In genomic region chr2:25983159-25983907, GRCm38 (mm10) we compare ENCODE assay signal across 8 mouse cellular contexts. TPM values are rescaled to one million over a fixed set of nuclear protein-coding genes. Genes with fewer than 3 reads are reported as not detected.
DNase-seq lines count a peak whose midpoint lies in the region; ATAC-seq and TF ChIP-seq lines count a peak whose summit lies in the region.

Gene Camsap1, minus strand, starts transcription at chr2:25983282.

- ATAC-seq in forebrain, embryonic 15.5 days (replicated peaks), result peak; percentile 98
- peak; percentile 98 for ATAC-seq in neutrophil, adult 5-6 weeks (ENCODE audit: extremely low read depth, insufficient number of reproducible peaks, low FRiP score, poor library complexity, severe bottlenecking)

- no peaks in the 10 kb centered on the region for H3K36me3 ChIP-seq in ES-E14 (ENCODE audit: control insufficient read depth, insufficient read depth, low read length, poor library complexity, severe bottlenecking)
- no peaks in the 10 kb centered on the region for H3K36me3 ChIP-seq in forebrain, embryonic 15.5 days

- H3K27ac ChIP-seq in ES-E14 (ENCODE audit: insufficient read depth, low read depth, low read length, poor library complexity, severe bottlenecking), result peak within 1 kb of the TSS; percentile 60
- peak within 1 kb of the TSS; percentile 95 for H3K27ac ChIP-seq in forebrain, embryonic 15.5 days (replicated peaks)

- H3K4me2 ChIP-seq in forebrain, embryonic 15.5 days (replicated peaks), result peak within 1 kb of the TSS; percentile 84

- TF ChIP-seq POLR2A in lung, adult 2 months (IDR thresholded peaks at IDR 0.05; ENCODE audit: borderline replicate concordance, extremely low read depth, low read depth, low read length), result peak; percentile 24; the same call in 1 of the 2 replicates

- WGBS in forebrain, embryonic 15.5 days, result under 1% methylated on average over 42 of the region's 64 CpGs
- 1% methylated on average over 52 of the region's 64 CpGs for WGBS in lung, adult 2 months

- H3K4me1 ChIP-seq in ES-E14 (ENCODE audit: control insufficient read depth in 2 of 2, insufficient read depth in 2 of 2, low read length in 2 of 2, poor library complexity in 1 of 2), result peaks cover 2 to 7% of the 10 kb centered on the region in 2 experiments; a peak in 1 of 4 replicates
- peaks cover 43% of the 10 kb centered on the region for H3K4me1 ChIP-seq in forebrain, embryonic 15.5 days
- H3K4me1 ChIP-seq in lung, adult 2 months (ENCODE audit: control insufficient read depth, insufficient read depth, low read length), result peaks cover 5% of the 10 kb centered on the region; the same call in 1 of the 2 replicates

- in situ Hi-C loops in ES-E14 (cut with MboI; ENCODE audit: low sequenced_read_pairs in 2 of 2, unreplicated experiment in 2 of 2), result no loop called here

- peak within 1 kb of the TSS; percentile 90 for H3K9ac ChIP-seq in ES-E14 (ENCODE audit: insufficient read depth, low read depth, low read length, poor library complexity, severe bottlenecking)
- peak within 1 kb of the TSS; percentile 98 for H3K9ac ChIP-seq in forebrain, embryonic 15.5 days (replicated peaks)

- H3K4me3 ChIP-seq in ES-E14 (ENCODE audit: insufficient read depth in 1 of 2, low read depth in 1 of 2, low read length in 2 of 2, poor library complexity in 1 of 2, severe bottlenecking in 1 of 2), result peak within 1 kb of the TSS; percentile 89 to 98
- peak within 1 kb of the TSS; percentile 96 for H3K4me3 ChIP-seq in forebrain, embryonic 15.5 days
- H3K4me3 ChIP-seq in lung, adult 2 months (replicated peaks; ENCODE audit: extremely low read depth, low read depth, low read length), result peak within 1 kb of the TSS; percentile 76

- H3K27me3 ChIP-seq in forebrain, embryonic 15.5 days, result no peaks in the 10 kb centered on the region

- peak; percentile 100 for DNase-seq in ES-E14 (ENCODE audit: low read depth, low spot score)
- DNase-seq in cerebellum, adult 11-12 months, result peak; percentile 100
- peak; percentile 99 for DNase-seq in heart, postnatal 25 days (ENCODE audit: low spot score)
- DNase-seq in layer of hippocampus, adult 18-20 months (ENCODE audit: low spot score in 2 of 2), result peak; percentile 98 to 99
- peak; percentile 99 for DNase-seq in lung, adult 2 months
- DNase-seq in thymus, adult 18-20 months, result peak; percentile 98 to 99

- no peaks in the 10 kb centered on the region for H3K9me3 ChIP-seq in ES-E14 (ENCODE audit: control insufficient read depth, insufficient read depth, low read depth, low read length)
- H3K9me3 ChIP-seq in forebrain, embryonic 15.5 days, result no peaks in the 10 kb centered on the region

- no peak for TF ChIP-seq CTCF in lung, adult 2 months (IDR thresholded peaks at IDR 0.05; ENCODE audit: insufficient read depth, low read length)

- intact Hi-C loops in heart, postnatal 25 days (cut with DNase I), result loop anchor here (5.0 kb wide), 1 partner anchor 254 kb away; the partner anchor contains the start of gene Qsox2

TF ChIP-seq in ES-E14, 5 proteins besides CTCF, POLR2A, EP300 and RAD21:
- TF ChIP-seq ZC3H11A (IDR thresholded peaks at IDR 0.05; ENCODE audit: borderline replicate concordance, low read depth, low read length), result no peak
- TF ChIP-seq ZNF384 (IDR thresholded peaks at IDR 0.05; ENCODE audit: low read depth, low read length), result no peak
- 0 out of 2 replicates have a peak, but pooled peaks have one; percentile 27 for TF ChIP-seq HCFC1 (IDR thresholded peaks at IDR 0.05; ENCODE audit: borderline replicate concordance, insufficient read depth, low read length)
- TF ChIP-seq MAFK (IDR thresholded peaks at IDR 0.05; ENCODE audit: insufficient read depth, low read depth, low read length), result no peak
- TF ChIP-seq CHD2 (IDR thresholded peaks at IDR 0.05; ENCODE audit: low read depth, low read length), result no peak

RNA-seq across cellular contexts. Expression of gene Camsap1, which starts in this region (rescaled TPM):
- total RNA-seq in ES-E14 (2012; rRNA removed), result 37.2 and 39.7 TPM in 2 replicates
- 69.5 and 75.9 TPM in 2 replicates for polyA plus RNA-seq in forebrain, embryonic 15.5 days (2015; fragmentation: Nextera tagmentation; extraction: Ambion mirVana)
- total RNA-seq in heart, postnatal 25 days (2021), result 10 to 100 TPM; 34.2 to 36.2 TPM
- 100 to 1,000 TPM; 133 to 153 TPM for total RNA-seq in layer of hippocampus, adult 18-20 months (2021)
- polyA plus RNA-seq in lung, adult 2 months (2012; rRNA removed), result 7.7 and 7.9 TPM in 2 replicates
- total RNA-seq in neutrophil, adult 5-6 weeks (2017), result 17.0 and 21.6 TPM in 2 replicates

Comparison
In these comparisons a context has a peak if more than half of its experiments do, and no peak if none do; other contexts are left out.
1. Peak in every context shown above with its lines: DNase-seq, ATAC-seq, H3K4me3 ChIP-seq and H3K27ac ChIP-seq.